Mouse (Mus musculus): Measurements from ENCODE around the gene Clstn3.
A peak's percentile ranks its signal among the peaks of the same experiment; 100 is the strongest.
"Not testable (repeated sequence)": the region's sequence is repeated elsewhere in the genome, so short reads cannot be mapped to it uniquely, and the experiment has no call there.

Gene Clstn3

GRCm38 (mm10) chr6:124464305-124465271 is at the start of gene Clstn3:
Clstn3 (minus strand) TSS chr6:124464794.
- DNase-seq (ENCODE audit: low spot score), result peak; percentile 79

DNA sequence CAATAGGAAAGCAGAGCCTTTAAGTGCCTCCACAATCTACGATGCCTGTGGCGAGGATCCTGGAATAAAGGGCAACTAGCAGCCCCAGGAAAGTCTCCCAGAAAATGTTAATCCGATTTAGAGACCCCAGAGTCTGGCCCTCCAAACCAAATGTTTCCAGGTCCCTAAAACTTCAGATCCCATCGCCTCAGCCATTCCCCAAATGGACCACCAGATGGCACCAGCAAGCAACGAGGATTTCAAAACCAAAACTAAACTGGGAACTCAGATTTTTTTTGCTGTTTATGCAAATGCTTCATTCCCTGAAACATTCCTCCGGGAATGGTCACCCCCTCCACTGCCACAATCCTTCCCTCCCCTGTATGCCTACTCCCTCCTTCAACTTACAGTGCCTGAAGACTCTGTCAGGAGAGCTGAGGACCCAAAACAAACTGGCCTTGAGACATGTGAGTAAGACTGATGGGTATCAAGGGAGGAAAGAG is 47.8 kb upstream of the Clstn3 start, which contains the start of gene C1ra:
Gene C1ra (plus strand): TSS at position 51 of the 482 bp plus-strand sequence.
- peak; percentile 60 for DNase-seq (ENCODE audit: low spot score)

GRCm38 (mm10) chr6:124511936-124512335 is 47.3 kb upstream of the Clstn3 start:
- DNase-seq (ENCODE audit: low spot score), result no peak

DNA sequence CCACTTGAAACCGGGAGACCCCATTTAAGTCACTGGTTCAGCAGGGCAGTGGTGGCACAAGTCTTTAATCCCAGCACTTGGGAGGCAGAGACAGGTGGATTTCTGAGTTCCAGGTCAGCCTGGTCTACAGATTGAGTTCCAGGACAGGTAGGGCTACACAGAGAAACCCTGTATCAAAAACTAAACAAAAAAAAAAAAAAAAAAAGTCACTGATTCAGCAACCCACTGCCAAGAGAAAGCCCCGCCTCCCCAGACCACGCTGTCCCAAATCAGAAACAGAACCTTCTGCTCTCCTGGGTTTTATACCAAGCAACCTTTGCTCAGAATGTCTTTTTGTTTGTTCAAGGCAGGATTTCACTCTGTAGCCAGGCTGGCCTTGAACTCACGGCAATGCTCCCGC is 44.6 kb upstream of the Clstn3 start:
- not testable (repeated sequence) for DNase-seq (ENCODE audit: low spot score)

- DNase-seq (ENCODE audit: low spot score), result no peak
Observed at GRCm38 (mm10) chr6:124508292-124508691, 43.7 kb upstream of the Clstn3 start.

DNA sequence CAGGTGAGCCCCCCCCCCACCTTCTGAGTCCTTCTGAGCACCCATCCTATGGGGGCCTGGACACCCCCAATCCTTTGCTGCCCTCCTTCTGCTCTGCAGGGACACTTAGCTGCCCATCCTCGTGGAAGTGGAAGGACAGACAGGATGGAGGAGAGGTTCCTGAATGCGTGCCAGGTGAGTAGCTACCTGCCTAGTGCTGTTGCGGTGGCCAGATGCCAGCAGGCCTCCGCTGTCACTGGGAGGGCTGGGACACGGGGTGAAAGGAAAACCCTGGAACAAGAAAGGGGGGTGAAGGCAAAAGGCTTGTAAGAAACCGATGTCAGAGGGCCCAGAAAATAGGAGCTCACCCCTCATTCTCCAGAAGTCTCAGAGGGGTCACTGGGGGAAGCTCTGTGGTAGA is 42.4 kb upstream of the Clstn3 start:
- no peak for DNase-seq (ENCODE audit: low spot score)

DNA sequence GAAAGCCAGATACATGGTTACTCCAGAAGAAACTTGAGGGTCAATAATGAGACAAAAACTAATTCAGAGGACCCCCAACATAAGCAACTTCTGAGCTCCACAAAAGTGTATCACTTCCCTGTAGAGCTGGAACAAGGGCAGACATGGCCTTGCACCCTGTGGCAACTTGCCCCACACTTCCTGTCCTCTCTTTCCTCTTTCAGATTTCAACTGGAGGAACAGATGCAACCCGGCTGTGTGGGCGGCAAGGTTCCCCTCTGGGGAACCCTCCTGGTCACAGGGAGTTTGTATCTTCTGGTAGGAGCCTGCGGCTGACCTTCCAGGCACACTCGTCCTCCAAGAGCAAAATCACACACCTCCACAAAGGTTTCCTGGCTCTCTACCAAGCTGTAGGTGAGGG is 40.4 kb upstream of the Clstn3 start:
- DNase-seq (ENCODE audit: low spot score), result no peak

DNA sequence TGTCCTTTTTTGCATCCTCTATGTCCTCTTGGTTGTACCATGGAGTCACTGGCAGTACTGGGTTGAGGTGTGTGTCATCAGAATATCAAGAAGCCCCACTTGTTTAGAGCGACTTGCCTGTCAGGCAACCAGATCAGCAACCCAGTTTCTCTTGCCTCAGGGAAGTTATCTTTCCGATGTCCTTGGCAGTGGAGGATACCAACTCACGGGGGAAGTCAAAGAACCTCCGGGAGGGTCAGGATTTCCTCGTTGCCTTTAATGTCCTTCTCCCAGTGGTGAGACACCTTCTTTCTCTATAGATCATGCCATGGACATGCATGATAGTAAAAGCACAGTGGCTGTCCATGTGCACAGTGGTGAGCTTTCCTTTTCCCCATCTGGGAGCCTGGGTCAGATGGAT is 37.4 kb upstream of the Clstn3 start:
- no peak for DNase-seq (ENCODE audit: low spot score)

- no peak for DNase-seq (ENCODE audit: low spot score)
Observed at GRCm38 (mm10) chr6:124501473-124501872, 36.9 kb upstream of the Clstn3 start.

DNA sequence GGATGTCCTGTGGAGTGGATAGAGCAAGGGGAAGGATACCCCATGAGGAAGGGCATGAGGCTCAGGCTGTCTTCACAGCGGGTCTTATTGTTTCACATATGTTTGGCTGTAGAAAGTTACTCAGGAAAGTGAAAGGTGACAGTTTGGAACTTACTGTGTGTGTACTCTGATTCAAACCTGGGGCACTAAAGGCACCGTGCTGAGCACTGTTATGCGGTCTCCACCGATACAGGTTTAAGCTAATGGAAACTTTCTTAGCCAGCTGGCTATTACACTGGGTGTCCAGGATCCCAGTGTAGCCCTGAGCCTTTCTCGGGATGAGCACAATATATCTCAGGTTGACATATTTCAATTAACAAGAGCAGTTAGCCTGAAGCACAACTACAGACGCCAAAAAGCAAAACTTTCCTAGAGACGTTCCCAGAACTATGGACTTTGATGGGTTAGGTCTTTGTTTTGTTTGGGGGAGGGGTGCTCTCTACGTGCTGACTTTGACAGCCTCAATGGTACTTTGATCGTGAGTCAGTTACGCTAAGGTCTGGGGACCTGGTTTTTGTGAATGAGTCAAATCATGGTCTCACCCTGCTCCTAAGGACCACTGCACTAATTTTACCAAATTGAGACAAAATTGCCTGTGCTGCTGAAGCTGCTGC is 35.4 kb upstream of the Clstn3 start:
- DNase-seq (ENCODE audit: low spot score), result no peak

- no peak for DNase-seq (ENCODE audit: low spot score)
Observed at GRCm38 (mm10) chr6:124496054-124496453, 31.5 kb upstream of the Clstn3 start.

- DNase-seq (ENCODE audit: low spot score), result peak; percentile 32
Observed at GRCm38 (mm10) chr6:124493886-124494285, 29.3 kb upstream of the Clstn3 start.

DNA sequence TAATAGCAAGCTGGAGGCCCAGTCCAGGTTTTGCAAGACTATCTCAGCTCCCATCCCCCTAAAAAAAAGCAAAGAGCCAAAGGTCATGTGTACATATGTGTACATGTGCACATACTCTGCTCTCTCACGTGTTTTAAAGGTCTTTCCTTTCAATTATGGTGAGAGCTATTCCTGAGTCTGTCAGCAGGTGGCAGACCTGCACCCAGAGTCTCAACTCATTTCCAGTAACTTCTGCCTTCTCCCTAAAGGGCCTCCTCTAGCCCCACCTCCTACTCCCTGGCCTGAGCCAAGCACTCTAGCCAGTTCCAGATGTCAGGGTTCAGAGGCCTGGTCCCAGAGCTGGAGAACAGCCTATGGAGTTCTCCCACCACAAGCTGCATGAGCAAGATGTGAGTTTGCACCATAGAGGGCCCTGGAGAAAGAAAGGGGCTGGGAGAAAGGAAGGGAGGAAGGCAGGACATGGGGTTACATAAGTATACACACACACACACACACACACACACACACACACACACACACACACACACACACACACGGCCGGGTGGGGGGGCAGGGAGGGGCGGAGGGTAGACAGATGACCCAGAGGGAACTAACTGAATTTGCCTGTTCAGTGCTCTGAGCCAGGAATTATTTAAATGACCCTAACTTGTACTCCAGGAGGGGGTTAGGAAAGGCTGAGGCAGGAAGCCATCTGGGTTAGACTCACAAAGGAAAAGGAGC is 28.4 kb upstream of the Clstn3 start, which contains the start of gene C1rl:
Gene C1rl (plus strand): TSS at position 272 of the 720 bp plus-strand sequence.
- peak; percentile 72 for DNase-seq (ENCODE audit: low spot score)

DNA sequence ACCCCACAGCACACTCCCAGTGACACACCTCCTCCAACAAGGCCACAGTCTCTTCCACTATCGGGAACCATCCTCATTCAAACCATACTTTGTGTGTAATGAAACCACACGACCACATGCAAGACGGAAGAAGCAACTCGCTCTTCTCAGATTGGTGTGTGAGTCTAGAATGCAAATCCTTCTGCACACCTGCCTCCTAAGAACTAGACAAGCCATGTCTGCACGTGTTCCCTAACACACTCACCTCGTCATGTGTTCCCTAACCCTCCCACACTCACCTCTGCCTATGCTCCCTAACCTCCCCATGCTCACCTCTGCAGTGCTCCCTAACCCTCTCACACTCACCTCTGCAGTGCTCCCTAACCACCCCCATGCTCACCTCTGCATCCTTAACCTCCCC is 26.8 kb upstream of the Clstn3 start:
- no peak for DNase-seq (ENCODE audit: low spot score)

- no peak for DNase-seq (ENCODE audit: low spot score)
Observed at GRCm38 (mm10) chr6:124488952-124489351, 24.4 kb upstream of the Clstn3 start.

- no peak for DNase-seq (ENCODE audit: low spot score)
Observed at GRCm38 (mm10) chr6:124487509-124487908, 22.9 kb upstream of the Clstn3 start.

- DNase-seq (ENCODE audit: low spot score), result no peak
Observed at GRCm38 (mm10) chr6:124485414-124486144, 21.0 kb upstream of the Clstn3 start.

- DNase-seq (ENCODE audit: low spot score), result no peak
Observed at GRCm38 (mm10) chr6:124484851-124485250, 20.3 kb upstream of the Clstn3 start.

- not testable (repeated sequence) for DNase-seq (ENCODE audit: low spot score)
Observed at GRCm38 (mm10) chr6:124483831-124484230, 19.2 kb upstream of the Clstn3 start.

DNA sequence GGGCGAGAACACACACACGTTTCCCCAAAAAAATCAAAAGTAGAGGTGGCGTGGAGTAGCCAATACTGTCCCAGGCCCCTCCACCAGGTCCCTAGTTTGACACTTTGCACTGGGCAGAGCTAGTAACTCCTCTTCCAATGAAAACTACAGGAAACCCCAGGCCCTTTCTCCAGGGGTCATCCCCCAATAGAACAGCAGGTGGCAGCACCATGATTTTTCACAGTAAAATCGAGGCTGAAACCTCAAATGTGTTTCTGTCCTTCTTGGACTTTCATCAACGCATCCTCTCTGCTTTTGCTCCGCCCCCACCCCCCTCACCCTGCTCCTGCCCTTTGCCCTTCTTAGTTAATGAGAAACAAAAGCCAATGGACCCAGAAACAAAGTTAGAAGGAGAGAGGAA is 17.0 kb upstream of the Clstn3 start:
- peak; percentile 62 for DNase-seq (ENCODE audit: low spot score)

GRCm38 (mm10) chr6:124480295-124480694 is 15.7 kb upstream of the Clstn3 start:
- DNase-seq (ENCODE audit: low spot score), result no peak

DNA sequence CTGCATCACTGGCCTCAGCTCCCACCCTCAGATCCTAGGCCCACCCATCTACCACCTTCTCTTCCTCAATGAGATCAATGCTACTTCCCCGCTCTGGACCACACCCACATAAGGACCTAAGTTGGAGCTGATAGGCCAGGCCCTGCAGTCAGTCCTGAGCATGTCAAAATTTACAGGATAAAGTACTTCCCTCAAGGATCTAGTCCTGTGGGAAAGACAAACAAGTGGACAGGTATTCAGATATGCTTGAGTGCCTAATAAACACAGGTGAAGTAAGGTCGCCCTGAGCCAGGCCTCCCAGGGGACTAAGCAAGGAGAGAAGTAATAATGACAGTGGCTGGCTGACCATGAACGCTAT is 15.0 kb upstream of the Clstn3 start:
- DNase-seq (ENCODE audit: low spot score), result no peak

All from ovary, postnatal 36 days (tissue).